Mouse (Mus musculus) gastrocnemius, postnatal 4 days (tissue): ENCODE measurements around the gene Ttc30a1. TPM values are rescaled to one million over a fixed set of nuclear protein-coding genes. Genes with fewer than 3 reads are reported as not detected.
"Not testable (repeated sequence)": the region's sequence is repeated elsewhere in the genome, so short reads cannot be mapped to it uniquely, and the experiment has no call there.

Experiments
- DNase-seq, 2 experiments: peaks; one replicate each; pipeline ENCODE4 v3.0.0; 2021 to 2022; ENCODE audit warnings: low spot score in 2 of 2, mixed read lengths in 2 of 2
- total RNA-seq, 2 experiments: library from RNA; stranded (reverse); gene quantifications; 2 replicates each; pipeline ENCODE4 v1.2.3; 2021

The Ttc30a1 gene
- total RNA-seq, 2 experiments from 2014 or later = 2.0 to 2.5 TPM

GRCm38 (mm10) chr2:75936685-75937084, 45.1 kb downstream of the Ttc30a1 start:
- DNase-seq = not testable (repeated sequence)

GRCm38 (mm10) chr2:75933541-75933940, 48.2 kb downstream of the Ttc30a1 start:
- DNase-seq = no peak

GRCm38 (mm10) chr2:75930941-75931340, 50.8 kb downstream of the Ttc30a1 start:
- DNase-seq = no peak

GRCm38 (mm10) chr2:75929786-75930444, 51.9 kb downstream of the Ttc30a1 start:
- no peak for DNase-seq

- DNase-seq = no peak
Measured at GRCm38 (mm10) chr2:75929141-75929540, 52.6 kb downstream of the Ttc30a1 start.

Other genes starting within 250 kb of the Ttc30a1 start
- 10 to 100 TPM; 39.8 to 43.9 TPM for gene Agps, start 149.8 kb downstream of the Ttc30a1 start, total RNA-seq
- gene Ttc30b, start 43.4 kb downstream of the Ttc30a1 start, total RNA-seq = 1 to 10 TPM; 6.2 to 6.5 TPM
- under 1 TPM; 0.21 to 0.22 TPM for gene Ttc30a2, start 3.8 kb downstream of the Ttc30a1 start, total RNA-seq